Mouse (Mus musculus) thymus, adult 2 months (tissue): ENCODE data around the gene Crb2. TPM values are rescaled to one million over a fixed set of nuclear protein-coding genes. Genes with fewer than 3 reads are reported as not detected.

ENCODE experiments used
- DNase-seq: peaks from one replicate; pipeline ENCODE4 v3.0.0; 2021
- H3K27ac ChIP-seq: fragments of 200-500 bp; 2 replicates; pipeline ENCODE4 v1.5.1; 2012; ENCODE audit warnings: low read length, control low read depth; ENCODE audit not compliant: control insufficient read depth, insufficient read depth
- H3K27me3 ChIP-seq: fragments of 200-500 bp; 2 replicates; pipeline ENCODE4 v1.6.1; 2012; ENCODE audit warnings: mild to moderate bottlenecking, low read length, moderate library complexity, mixed read lengths; ENCODE audit not compliant: control insufficient read depth, insufficient read depth
- H3K36me3 ChIP-seq: fragments of 200-500 bp; 2 replicates; pipeline ENCODE4 v1.6.1; 2012; ENCODE audit warnings: mild to moderate bottlenecking, low read length, moderate library complexity; ENCODE audit not compliant: control insufficient read depth, insufficient read depth
- H3K4me1 ChIP-seq: fragments of 200-500 bp; replicated peaks from 2 replicates; pipeline ENCODE4 v1.6.1; 2012; ENCODE audit warnings: low read length; ENCODE audit not compliant: control insufficient read depth, insufficient read depth
- H3K4me3 ChIP-seq: fragments of 200-500 bp; 2 replicates; pipeline ENCODE4 v1.5.1; 2012; ENCODE audit warnings: mild to moderate bottlenecking, low read length, control low read depth, moderate library complexity; ENCODE audit not compliant: control insufficient read depth, insufficient read depth
- CTCF ChIP-seq: fragments of 200-500 bp; IDR thresholded peaks from 2 replicates; pipeline ENCODE4 v1.5.1; 2012; ENCODE audit warnings: mild to moderate bottlenecking, control low read depth, low read length, moderate library complexity, borderline replicate concordance; ENCODE audit not compliant: control insufficient read depth, poor library complexity, insufficient read depth; ENCODE audit errors: extremely low read depth
- POLR2A ChIP-seq: fragments of 200-500 bp; IDR thresholded peaks from 2 replicates; pipeline ENCODE4 v1.6.1; 2012; ENCODE audit warnings: mild to moderate bottlenecking, low read length, control low read depth, moderate library complexity; ENCODE audit not compliant: control insufficient read depth, poor library complexity, insufficient read depth; ENCODE audit errors: extremely low read depth
- WGBS: fragments of 180-500 bp; shearing (Covaris S2); methylation state at CpG from one replicate; pipeline ENCODE4 v1.1.7; 2018; 5-methylcytosine and 5-hydroxymethylcytosine counted together
- polyA plus RNA-seq: library from polyadenylated mRNA; depleted of rRNA; stranded (reverse); fragments of >200 nt; gene quantifications from 2 replicates; pipeline ENCODE4 v1.2.3, GENCODE M21; 2012

Crb2 gene
- polyA plus RNA-seq, 1 experiment, result 0.38 TPM

DNA sequence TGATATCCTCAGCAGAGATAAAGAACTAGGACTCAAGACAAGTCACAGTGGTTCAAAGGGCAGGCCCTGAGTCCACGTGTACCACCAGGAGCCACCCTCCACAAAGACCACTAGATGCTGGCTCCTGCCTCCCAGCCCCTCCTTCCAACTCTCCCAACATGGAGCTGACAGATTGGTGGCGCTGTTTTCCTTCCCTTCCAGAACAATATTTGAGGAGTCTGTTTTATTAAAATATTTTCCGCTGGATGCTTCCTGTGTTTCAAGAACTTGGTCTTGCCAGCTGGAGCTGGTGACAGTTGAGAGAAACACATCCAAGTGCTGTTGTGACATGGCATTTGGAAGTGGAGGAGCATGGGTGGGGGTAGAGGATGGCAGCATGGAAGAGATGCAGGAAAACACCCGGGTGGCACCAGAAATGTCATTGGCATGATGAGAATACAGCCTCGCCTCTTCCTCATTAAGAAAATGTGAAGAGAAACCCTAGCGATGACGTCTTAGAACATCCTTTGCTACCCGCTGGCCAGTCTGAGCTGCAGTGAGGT lies 38.8 kb downstream of the Crb2 start:
- no peak for TF ChIP-seq CTCF
- TF ChIP-seq POLR2A, result no peak
- Histone ChIP-seq H3K4me3 (no peak overlapping the region), H3K27me3 (no peaks in the 10 kb centered on the region), H3K36me3 (peaks cover 3% of the 10 kb centered on the region; the same call in 1 of the 2 replicates), H3K27ac (no peak overlapping the region), H3K4me1 (no peaks in the 10 kb centered on the region)
- no peak for DNase-seq
- WGBS, result 95% methylated on average over 8 of the region's 8 CpGs

DNA sequence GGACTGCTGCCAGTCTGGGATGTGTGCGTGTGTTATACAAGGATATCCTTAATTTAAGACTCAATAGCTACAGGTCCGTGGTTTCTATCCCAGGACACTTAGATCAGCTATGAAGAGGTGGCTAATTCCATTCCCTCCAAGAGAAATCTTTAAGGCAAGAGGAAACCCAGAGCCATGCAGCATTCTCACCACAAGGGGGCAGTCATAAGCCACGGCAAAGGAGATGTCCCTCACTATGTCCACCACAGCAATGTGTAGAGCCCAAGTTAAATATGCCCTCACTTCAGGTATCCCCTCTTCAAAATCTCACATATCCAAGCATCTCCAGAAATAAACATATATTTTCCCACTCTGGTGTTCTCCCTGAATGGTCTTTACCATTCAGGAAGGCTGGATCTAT lies 39.6 kb downstream of the Crb2 start:
- Histone ChIP-seq H3K27me3 (no peaks in the 10 kb centered on the region), H3K4me1 (no peaks in the 10 kb centered on the region), H3K36me3 (peaks cover 3% of the 10 kb centered on the region; the same call in 1 of the 2 replicates), H3K27ac (no peak overlapping the region), H3K4me3 (no peak overlapping the region)
- peak; percentile 67 for DNase-seq
- WGBS, result 38% methylated on average over 3 of the region's 3 CpGs
- TF ChIP-seq POLR2A, result no peak
- TF ChIP-seq CTCF, result no peak

DNA sequence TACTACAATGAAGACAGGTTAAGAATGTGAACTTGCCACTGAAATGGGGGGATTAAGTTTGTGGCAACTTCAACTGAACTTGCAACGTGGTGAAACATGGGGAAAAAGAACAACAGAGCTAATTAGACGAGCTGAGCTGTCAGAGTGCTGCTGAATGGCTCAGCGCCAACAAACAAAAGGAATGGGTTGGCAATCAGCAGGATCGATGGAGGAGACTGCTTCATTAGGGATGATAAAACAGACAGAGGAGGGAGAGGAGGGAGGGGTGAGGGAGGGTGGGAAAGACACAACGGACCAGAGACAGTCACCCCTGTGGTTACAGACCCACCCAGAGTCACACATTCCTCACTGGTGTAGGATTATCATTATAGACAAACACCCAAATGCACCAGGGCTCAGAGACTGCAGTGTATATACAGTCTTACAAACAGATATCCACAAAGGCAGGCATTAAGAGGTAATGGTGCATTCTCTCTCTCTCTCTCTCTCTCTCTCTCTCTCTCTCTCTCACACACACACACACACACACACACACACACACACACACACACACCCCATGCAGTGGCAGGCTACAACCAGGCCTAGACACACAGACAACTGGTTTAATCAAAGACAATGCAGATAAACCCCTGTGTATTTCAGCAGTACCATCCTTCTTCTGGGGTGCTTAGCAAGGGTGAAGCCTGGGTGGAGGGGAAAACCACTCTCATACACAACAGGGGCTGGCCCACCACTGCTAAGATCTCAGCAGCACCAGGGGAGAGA lies 42.9 kb downstream of the Crb2 start:
- Histone ChIP-seq H3K27ac (no peak overlapping the region), H3K27me3 (no peaks in the 10 kb centered on the region), H3K36me3 (no peaks in the 10 kb centered on the region), H3K4me1 (no peaks in the 10 kb centered on the region), H3K4me3 (no peak overlapping the region)
- 92% methylated on average over 5 of the region's 5 CpGs for WGBS
- TF ChIP-seq CTCF (no peak), POLR2A (no peak)
- no peak for DNase-seq

DNA sequence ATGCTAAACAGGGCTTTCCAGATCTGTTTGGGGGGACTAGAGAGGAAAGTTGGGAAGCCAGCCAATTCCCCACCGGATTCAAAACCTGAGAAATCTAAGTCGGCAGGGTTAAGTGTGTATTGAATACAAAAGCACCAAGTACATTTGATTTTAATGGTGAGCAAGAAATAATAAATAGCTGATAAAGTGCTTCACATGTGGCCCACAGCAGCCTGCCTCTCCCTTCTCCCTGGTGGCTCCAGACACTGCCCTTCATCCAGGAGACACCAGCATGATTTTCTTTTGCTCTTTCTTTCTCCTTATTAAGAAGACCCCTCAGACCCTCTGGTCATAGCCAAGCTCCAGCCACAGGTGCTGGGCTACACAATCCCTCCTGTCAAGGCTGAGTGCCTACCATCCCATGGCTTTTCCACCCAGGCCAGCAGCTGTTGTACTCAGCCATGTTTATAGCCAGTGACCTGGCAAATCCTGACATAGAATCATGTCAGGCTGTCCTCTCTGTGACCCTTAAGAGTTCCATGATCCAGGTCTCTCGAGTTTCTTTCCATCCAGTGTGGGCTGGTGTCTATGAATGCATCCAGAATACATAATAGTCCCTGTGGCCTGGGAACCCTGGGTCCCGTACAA lies 43.6 kb downstream of the Crb2 start:
- no peak overlapping the region for H3K27ac ChIP-seq
- H3K27me3 ChIP-seq, result no peaks in the 10 kb centered on the region
- no peaks in the 10 kb centered on the region for H3K4me1 ChIP-seq
- no peaks in the 10 kb centered on the region for H3K36me3 ChIP-seq
- DNase-seq, result no peak
- H3K4me3 ChIP-seq, result no peak overlapping the region
- WGBS, result 94% methylated on average over 4 of the region's 4 CpGs
- TF ChIP-seq POLR2A, result no peak
- TF ChIP-seq CTCF, result no peak

DNA sequence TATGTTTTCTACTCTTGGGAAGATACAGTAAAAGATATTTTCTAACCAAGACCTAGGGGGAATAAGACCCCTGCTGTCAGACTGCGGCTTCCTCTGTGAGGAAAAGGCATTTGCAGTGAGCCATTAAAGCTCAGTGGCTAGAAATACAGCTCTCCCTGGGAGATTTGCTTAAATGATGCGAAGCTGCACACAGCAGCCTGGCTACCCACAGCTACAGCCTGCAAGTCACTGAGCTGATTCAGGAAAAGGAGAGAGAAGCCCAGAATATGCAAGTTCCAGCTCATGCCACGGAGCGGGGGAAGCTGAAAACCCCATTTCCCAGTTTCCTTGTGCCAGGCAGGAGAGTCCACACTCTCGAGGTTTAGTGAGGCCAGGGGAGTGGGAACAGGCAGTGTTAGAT lies 46.1 kb downstream of the Crb2 start:
- H3K4me3 ChIP-seq, result no peak overlapping the region
- no peaks in the 10 kb centered on the region for H3K4me1 ChIP-seq
- TF ChIP-seq POLR2A, result no peak
- TF ChIP-seq CTCF, result no peak
- H3K36me3 ChIP-seq, result no peaks in the 10 kb centered on the region
- no peaks in the 10 kb centered on the region for H3K27me3 ChIP-seq
- no peak for DNase-seq
- 97% methylated on average over 5 of the region's 5 CpGs for WGBS
- H3K27ac ChIP-seq, result no peak overlapping the region

DNA sequence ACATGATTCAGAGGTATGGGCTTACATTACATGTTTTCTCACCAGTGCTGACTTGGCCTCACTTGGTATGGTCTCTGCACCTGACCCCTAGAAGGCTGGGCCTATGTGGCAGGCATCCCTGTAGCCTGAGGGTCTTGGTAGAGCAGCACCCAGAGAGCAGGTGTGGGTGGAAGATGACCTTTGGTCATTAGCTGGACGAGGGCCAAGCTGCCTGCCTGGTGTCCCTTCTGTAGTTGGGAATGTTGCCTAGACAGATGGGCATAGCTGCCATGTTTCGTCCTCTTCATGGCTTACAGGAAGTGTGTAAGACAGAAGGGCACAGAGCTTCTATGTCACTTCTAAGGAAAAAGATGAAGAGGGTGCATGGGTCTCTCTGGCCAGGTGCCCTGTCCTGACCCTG lies 47.8 kb downstream of the Crb2 start:
- no peak for TF ChIP-seq CTCF
- no peak for TF ChIP-seq POLR2A
- Histone ChIP-seq H3K4me3 (no peak overlapping the region), H3K27ac (no peak overlapping the region), H3K27me3 (no peaks in the 10 kb centered on the region), H3K4me1 (no peaks in the 10 kb centered on the region), H3K36me3 (no peaks in the 10 kb centered on the region)
- DNase-seq, result no peak
- 85% methylated on average over 2 of the region's 2 CpGs for WGBS

DNA sequence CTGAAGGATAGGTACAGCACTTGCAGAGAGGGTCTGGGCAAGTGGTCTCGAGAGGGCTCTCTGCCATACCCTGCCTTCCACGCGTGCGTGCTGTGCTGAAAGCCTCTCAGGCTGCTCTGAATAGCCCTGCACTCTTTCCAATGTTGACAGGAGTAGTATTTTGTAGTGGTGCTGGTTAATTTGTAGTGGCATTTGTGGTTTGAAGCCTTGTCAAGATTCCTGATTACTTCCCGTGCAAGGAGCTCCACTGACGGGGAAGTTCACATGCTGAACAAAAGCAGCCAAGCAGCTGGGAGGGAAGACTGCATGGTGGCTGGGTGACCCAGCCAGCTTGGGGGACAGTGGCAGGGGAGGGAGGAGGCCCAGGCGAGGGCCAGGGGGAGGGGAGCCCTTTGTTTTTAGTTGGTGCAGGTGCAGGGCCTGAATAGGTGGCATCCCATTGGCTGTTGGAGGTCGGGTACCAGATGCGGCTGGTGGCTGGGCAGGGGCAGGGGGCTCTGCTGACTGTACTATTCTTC lies 53.8 kb downstream of the Crb2 start:
- Histone ChIP-seq H3K27me3 (no peaks in the 10 kb centered on the region), H3K27ac (no peak overlapping the region), H3K4me3 (no peak overlapping the region), H3K4me1 (peaks cover 10% of the 10 kb centered on the region), H3K36me3 (no peaks in the 10 kb centered on the region)
- no peak for DNase-seq
- no peak for TF ChIP-seq POLR2A
- TF ChIP-seq CTCF, result no peak
- 71% methylated on average over 9 of the region's 9 CpGs for WGBS
